Mouse (Mus musculus) forebrain, embryonic 14.5 days (tissue): Measurements from ENCODE around the gene Phrf1. TPM values are rescaled to one million over a fixed set of nuclear protein-coding genes. Genes with fewer than 3 reads are reported as not detected.
A peak's percentile ranks its signal among the peaks of the same experiment; 100 is the strongest.

Experiments
- ATAC-seq: fragments of 200-750 bp; cut with Nextera tagmentation; 2 replicates; pipeline ENCODE4 v1.8.0; 2017; ENCODE audit warnings: mild to moderate bottlenecking, moderate library complexity
- DNase-seq: peaks from one replicate; pipeline ENCODE4 v3.0.0-alpha.2; 2015; ENCODE audit warnings: low spot score
- H3K27ac ChIP-seq: fragments of 300-500 bp; sonication (generic); 2 replicates; pipeline ENCODE4 v1.5.1; 2014; ENCODE audit warnings: low read depth, mild to moderate bottlenecking, control low read depth, low read length, moderate library complexity
- H3K27me3 ChIP-seq: fragments of 300-500 bp; sonication (generic); replicated peaks from 2 replicates; pipeline ENCODE4 v1.6.1; 2014; ENCODE audit warnings: low read length, control low read depth, mixed read lengths; ENCODE audit not compliant: control insufficient read depth, insufficient read depth
- H3K36me3 ChIP-seq: fragments of 300-500 bp; sonication (generic); 2 replicates; pipeline ENCODE4 v1.6.1; 2014; ENCODE audit warnings: low read length, control low read depth; ENCODE audit not compliant: control insufficient read depth, insufficient read depth
- H3K4me1 ChIP-seq: fragments of 300-500 bp; sonication (generic); 2 replicates; pipeline ENCODE4 v1.6.1; 2014; ENCODE audit warnings: antibody characterized with exemption, low read length, control low read depth; ENCODE audit not compliant: control insufficient read depth, insufficient read depth
- H3K4me2 ChIP-seq: fragments of 300-500 bp; sonication (generic); 2 replicates; pipeline ENCODE4 v1.6.1; 2014; ENCODE audit warnings: mild to moderate bottlenecking, control low read depth, low read length
- H3K4me3 ChIP-seq: fragments of 300-500 bp; sonication (generic); 2 replicates; pipeline ENCODE4 v1.5.1; 2014; ENCODE audit warnings: low read depth, low read length, control low read depth
- H3K9ac ChIP-seq: fragments of 300-500 bp; sonication (generic); 2 replicates; pipeline ENCODE4 v1.6.1; 2014; ENCODE audit warnings: mild to moderate bottlenecking, low read length, control low read depth, moderate library complexity
- H3K9me3 ChIP-seq: fragments of 300-500 bp; sonication (generic); replicated peaks from 2 replicates; pipeline ENCODE4 v1.6.1; 2016; ENCODE audit warnings: low read length, control low read depth, mixed read lengths; ENCODE audit not compliant: control insufficient read depth
- WGBS: fragments of 180-500 bp; shearing (Covaris S2); extraction: QIAGEN DNeasy Blood & Tissue Kit; methylation state at CpG from one replicate; pipeline ENCODE4 v1.1.7; 2014; 5-methylcytosine and 5-hydroxymethylcytosine counted together
- polyA plus RNA-seq: library from polyadenylated mRNA; unstranded; fragments of >200 nt; fragmentation: Nextera tagmentation; extraction: Ambion mirVana; gene quantifications from 2 replicates; pipeline ENCODE4 v1.2.1, GENCODE M21; 2014

Phrf1 gene
- polyA plus RNA-seq, 1 experiment from 2014 or later: 64.2 TPM

- no peak overlapping the region for H3K9ac ChIP-seq
- no peak overlapping the region for H3K4me3 ChIP-seq
- H3K36me3 ChIP-seq: peaks cover 81% of the 10 kb centered on the region
- H3K4me1 ChIP-seq: peaks cover 4% of the 10 kb centered on the region; the same call in 1 of the 2 replicates
- no peak overlapping the region for H3K4me2 ChIP-seq
- DNase-seq (no peak), ATAC-seq (no peak)
- no peak overlapping the region for H3K27ac ChIP-seq
- H3K9me3 ChIP-seq: no peaks in the 10 kb centered on the region
- WGBS: 95% methylated on average over 3 of the region's 3 CpGs
- no peaks in the 10 kb centered on the region for H3K27me3 ChIP-seq
These were observed 32.9 kb downstream of the Phrf1 start for GRCm38 (mm10) chr7:141261480-141261879.

DNA sequence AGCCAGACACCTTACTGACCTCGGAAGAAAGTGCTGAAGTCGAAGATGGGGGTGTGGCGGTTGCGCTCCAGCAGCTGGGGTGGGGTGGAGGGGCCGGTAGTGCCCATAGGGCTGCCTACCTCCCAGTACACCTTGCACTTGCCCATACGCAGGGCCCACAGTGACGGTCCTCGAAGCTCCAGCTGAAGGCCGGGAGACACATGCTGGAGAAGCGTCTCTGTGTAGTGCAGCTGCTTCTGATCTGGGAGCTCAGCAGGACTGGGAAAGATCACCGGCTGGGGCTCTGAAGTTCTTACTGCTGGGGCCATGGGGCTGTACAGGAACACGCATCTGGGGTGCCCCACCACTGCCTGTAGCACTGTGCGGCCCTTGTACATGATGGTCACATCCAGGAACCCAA is 35.1 kb downstream of the Phrf1 start:
- no peak overlapping the region for H3K9ac ChIP-seq
- no peaks in the 10 kb centered on the region for H3K9me3 ChIP-seq
- ATAC-seq (no peak), DNase-seq (no peak)
- no peak overlapping the region for H3K27ac ChIP-seq
- peaks cover 4% of the 10 kb centered on the region; the same call in 1 of the 2 replicates for H3K4me1 ChIP-seq
- no peaks in the 10 kb centered on the region for H3K27me3 ChIP-seq
- no peak overlapping the region for H3K4me3 ChIP-seq
- no peak overlapping the region for H3K4me2 ChIP-seq
- peaks cover 59% of the 10 kb centered on the region for H3K36me3 ChIP-seq
- 92% methylated on average over 13 of the region's 13 CpGs for WGBS

DNA sequence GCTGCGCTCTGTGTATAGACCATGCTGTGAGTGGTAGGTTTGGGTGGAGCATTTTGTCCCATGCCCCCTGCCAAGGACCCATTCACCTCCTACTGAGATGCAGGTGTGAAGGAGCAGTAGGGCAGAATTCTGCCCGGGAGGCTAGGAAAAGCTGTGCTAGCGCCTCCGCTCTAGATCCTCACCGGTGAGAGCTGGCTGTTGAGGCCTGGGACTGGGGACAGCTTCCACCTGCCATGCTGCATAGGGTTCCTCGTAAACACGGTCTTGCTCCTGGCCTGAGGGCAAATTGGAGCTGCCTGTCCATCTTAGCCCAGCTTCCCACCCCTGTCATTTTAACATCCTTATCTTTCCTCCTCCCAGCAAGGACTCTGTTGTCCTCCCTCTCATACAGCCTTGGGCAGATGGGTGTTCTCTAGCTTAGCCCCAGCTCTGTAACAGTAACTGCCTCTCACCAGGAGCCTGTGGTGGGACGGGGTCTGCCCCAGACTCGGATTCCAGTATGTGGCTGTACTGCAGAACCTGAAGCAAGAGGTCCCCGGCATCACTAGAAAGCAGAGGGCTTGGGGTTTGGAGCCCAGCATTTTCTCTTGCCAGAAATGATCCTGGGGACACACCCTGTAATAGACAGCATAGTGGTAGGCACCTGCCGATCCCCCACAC is 35.6 kb downstream of the Phrf1 start:
- ATAC-seq (no peak), DNase-seq (no peak)
- Histone ChIP-seq H3K27me3 (no peaks in the 10 kb centered on the region), H3K4me2 (no peak overlapping the region), H3K27ac (no peak overlapping the region), H3K4me1 (peaks cover 4% of the 10 kb centered on the region; the same call in 1 of the 2 replicates), H3K9me3 (no peaks in the 10 kb centered on the region), H3K4me3 (no peak overlapping the region), H3K36me3 (peaks cover 54% of the 10 kb centered on the region), H3K9ac (no peak overlapping the region)
- WGBS: 77% methylated on average over 11 of the region's 11 CpGs

DNA sequence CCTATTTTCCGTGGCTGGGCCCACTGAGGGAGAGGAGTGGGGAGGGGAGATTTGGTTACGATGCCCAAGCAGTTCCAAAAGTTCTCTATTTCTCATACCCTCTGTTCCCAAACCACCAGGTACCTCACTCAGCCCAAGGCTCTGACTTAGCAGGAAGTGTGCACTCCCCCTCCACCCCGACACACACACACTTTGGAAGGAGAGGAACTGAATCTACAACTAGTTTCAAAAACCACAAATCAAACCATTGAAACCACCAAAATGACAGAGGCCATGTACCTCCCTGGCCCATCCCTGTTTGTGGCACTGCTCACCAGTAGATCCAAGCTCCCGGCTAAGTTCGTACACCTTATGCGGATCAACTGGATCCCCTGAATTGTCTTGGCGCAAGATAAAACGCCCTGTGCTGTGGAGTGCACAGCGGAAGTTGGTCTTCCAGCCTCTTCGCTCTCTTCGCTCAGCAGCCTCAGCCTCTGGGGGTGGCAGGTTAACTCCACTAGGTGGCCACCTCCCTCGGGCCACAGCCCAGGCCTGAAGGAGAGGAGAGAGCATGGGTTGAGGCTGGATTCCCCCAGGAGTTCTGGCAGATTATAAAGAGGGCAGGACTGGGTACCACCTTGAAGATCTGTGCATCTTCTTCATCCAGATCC is 36.3 kb downstream of the Phrf1 start:
- peak; percentile 33 for DNase-seq
- WGBS: 38% methylated on average over 12 of the region's 12 CpGs
- Histone ChIP-seq H3K27me3 (no peaks in the 10 kb centered on the region), H3K9me3 (no peaks in the 10 kb centered on the region), H3K27ac (no peak overlapping the region), H3K4me3 (no peak overlapping the region), H3K4me2 (no peak overlapping the region), H3K36me3 (peaks cover 47% of the 10 kb centered on the region), H3K4me1 (peaks cover 4% of the 10 kb centered on the region; the same call in 1 of the 2 replicates), H3K9ac (no peak overlapping the region)
- peak; percentile 40 for ATAC-seq

DNA sequence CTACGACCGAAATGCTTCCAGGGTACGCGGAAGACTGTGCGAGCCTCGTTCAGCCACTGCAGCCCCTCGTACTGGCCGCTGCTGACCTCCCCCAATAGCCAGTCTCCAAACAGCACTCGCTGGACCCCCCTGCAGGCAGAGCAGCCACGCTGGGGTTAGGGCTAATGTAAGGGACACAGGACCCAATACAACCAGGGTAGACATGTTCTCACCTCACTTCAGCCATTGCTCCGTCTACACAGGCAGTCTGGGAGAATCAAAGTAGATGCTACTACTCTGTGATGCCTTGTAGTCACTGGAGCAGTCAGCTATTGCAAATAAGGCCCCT is 36.8 kb downstream of the Phrf1 start:
- no peak overlapping the region for H3K4me2 ChIP-seq

GRCm38 (mm10) chr7:141265739-141266561 is 37.4 kb downstream of the Phrf1 start, which contains the start of gene Irf7:
TSS of gene Irf7 (minus strand) at chr7:141266481.
- DNase-seq: no peak
- H3K9ac ChIP-seq: peak within 1 kb of the TSS; percentile 50
- H3K4me1 ChIP-seq: peaks cover 4% of the 10 kb centered on the region; the same call in 1 of the 2 replicates
- no peaks in the 10 kb centered on the region for H3K9me3 ChIP-seq
- peak; percentile 33; the same call in 1 of the 2 replicates for ATAC-seq
- peak within 1 kb of the TSS; percentile 51 for H3K4me2 ChIP-seq
- H3K36me3 ChIP-seq: peaks cover 36% of the 10 kb centered on the region
- 13% methylated on average over 25 of the region's 25 CpGs for WGBS
- no peaks in the 10 kb centered on the region for H3K27me3 ChIP-seq
- no peak within 1 kb of the TSS for H3K27ac ChIP-seq
- peak within 1 kb of the TSS; percentile 25 for H3K4me3 ChIP-seq

More for the DNA sequence above, 36.8 kb downstream of the Phrf1 start:
- H3K9me3 ChIP-seq: no peaks in the 10 kb centered on the region
- no peak for DNase-seq
- peaks cover 42% of the 10 kb centered on the region for H3K36me3 ChIP-seq
- H3K4me3 ChIP-seq: no peak overlapping the region
- ATAC-seq: no peak
- WGBS: 39% methylated on average over 11 of the region's 11 CpGs
- no peak overlapping the region for H3K27ac ChIP-seq
- no peak overlapping the region for H3K9ac ChIP-seq
- no peaks in the 10 kb centered on the region for H3K27me3 ChIP-seq
- H3K4me1 ChIP-seq: peaks cover 4% of the 10 kb centered on the region; the same call in 1 of the 2 replicates

DNA sequence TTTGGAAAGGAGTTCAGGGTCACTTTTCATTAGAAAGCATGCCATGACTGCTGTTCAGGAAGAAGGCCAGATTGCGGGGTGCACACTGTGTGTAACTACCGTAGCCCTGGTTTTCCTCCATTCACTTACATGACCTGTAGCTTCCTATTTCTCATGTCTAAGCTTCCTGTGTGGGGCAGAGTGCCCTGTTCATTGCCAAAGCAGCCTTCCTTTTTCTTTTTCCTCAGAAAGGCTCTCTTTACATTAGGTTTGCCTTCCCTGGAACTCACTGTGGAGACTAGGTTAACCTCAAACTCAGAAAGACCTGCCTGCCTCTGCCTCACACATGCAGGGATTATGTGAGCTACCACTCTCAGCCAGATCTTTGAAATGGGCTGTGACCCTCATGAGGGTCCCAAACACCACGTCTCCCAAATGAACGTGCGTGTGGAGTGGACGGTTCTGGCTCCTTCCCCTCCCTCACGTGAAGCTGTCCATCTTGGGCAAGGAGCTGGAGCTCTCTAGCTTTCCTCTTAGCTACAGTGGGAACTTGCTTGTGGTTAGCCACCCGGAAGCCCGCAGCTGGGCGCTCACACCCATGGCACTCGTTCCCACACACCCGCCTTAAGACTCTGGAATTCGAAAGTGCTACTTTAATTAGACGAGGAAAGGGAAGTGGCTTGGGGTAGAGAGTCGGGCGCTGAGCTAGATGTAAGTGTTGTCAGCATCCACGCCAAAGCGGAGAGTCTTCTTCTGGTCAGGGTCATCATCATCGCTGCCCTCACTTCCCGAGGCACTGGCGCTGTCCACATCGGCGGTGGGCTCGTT is 40.1 kb downstream of the Phrf1 start:
- no peak overlapping the region for H3K4me2 ChIP-seq
- ATAC-seq: no peak
- no peak overlapping the region for H3K4me3 ChIP-seq
- no peaks in the 10 kb centered on the region for H3K9me3 ChIP-seq
- H3K4me1 ChIP-seq: peaks cover 4% of the 10 kb centered on the region; the same call in 1 of the 2 replicates
- no peak for DNase-seq
- H3K27ac ChIP-seq: no peak overlapping the region
- H3K36me3 ChIP-seq: peaks cover 9% of the 10 kb centered on the region
- H3K27me3 ChIP-seq: no peaks in the 10 kb centered on the region
- no peak overlapping the region for H3K9ac ChIP-seq
- 80% methylated on average over 24 of the region's 24 CpGs for WGBS

DNA sequence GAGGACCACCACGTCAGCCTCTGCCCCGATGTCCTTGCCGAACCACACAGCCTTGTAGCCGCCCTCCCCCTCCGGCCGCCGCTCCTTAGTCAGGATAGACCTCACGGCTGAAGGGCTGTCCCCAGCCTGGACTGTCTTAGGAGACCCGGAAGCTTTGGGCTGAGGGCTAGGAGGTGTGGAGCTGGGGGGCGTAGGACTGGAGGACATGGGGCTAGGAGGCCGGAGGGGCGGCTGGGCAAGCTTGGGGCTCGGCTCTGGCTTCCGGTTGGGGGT is 40.6 kb downstream of the Phrf1 start:
- peaks cover 4% of the 10 kb centered on the region; the same call in 1 of the 2 replicates for H3K4me1 ChIP-seq
- H3K36me3 ChIP-seq: peaks cover 4% of the 10 kb centered on the region
- H3K27ac ChIP-seq: no peak overlapping the region
- H3K4me3 ChIP-seq: no peak overlapping the region
- no peaks in the 10 kb centered on the region for H3K9me3 ChIP-seq
- no peak overlapping the region for H3K4me2 ChIP-seq
- ATAC-seq (no peak), DNase-seq (no peak)
- no peaks in the 10 kb centered on the region for H3K27me3 ChIP-seq
- H3K9ac ChIP-seq: no peak overlapping the region
- 86% methylated on average over 14 of the region's 14 CpGs for WGBS
